Mouse (Mus musculus): ENCODE results near the gene Tlx3. TPM values are rescaled to one million over a fixed set of nuclear protein-coding genes. Genes with fewer than 3 reads are reported as not detected.

Tlx3 gene
- polyA plus RNA-seq, 1 experiment from 2014 or later = not detected

DNA sequence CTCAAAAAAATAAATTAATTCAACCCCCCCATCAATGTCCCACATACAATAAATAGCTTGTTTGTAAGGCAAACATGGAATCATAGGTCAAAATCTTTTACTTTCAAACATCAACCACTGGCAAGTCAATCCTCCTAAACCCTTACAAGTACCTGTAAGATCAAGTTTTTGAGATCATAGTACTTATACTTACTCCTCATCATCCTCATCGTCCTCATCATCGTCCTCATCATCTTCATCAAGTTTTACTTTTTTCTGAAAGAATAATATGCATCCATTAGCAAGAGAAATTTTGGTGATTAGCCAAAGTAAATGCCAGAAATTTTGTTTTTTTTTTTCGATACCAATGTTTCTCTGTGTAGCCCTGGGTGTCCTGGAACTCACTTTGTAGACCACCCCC is 43.6 kb downstream of the Tlx3 start:
- WGBS = 91% methylated on average over 3 of the region's 3 CpGs
- no peak overlapping the region for H3K9ac ChIP-seq (ENCODE audit: low read length)
- H3K9me3 ChIP-seq (ENCODE audit: control insufficient read depth, low read length) = no peaks in the 10 kb centered on the region
- H3K27ac ChIP-seq (replicated peaks) = no peak overlapping the region
- H3K4me3 ChIP-seq (ENCODE audit: low read depth, low read length) = no peak overlapping the region
- H3K27me3 ChIP-seq (ENCODE audit: control insufficient read depth, insufficient read depth, low read length) = no peaks in the 10 kb centered on the region
- TF ChIP-seq CTCF (IDR thresholded peaks at IDR 0.05; ENCODE audit: low read depth) (no peak), EP300 (optimal IDR thresholded peaks at IDR 0.05) (no peak)
- ATAC-seq (ENCODE audit: low FRiP score, low TSS enrichment) (no peak), DNase-seq (ENCODE audit: low spot score) (no peak)
- H3K4me1 ChIP-seq (replicated peaks; ENCODE audit: control insufficient read depth, insufficient read depth) = no peaks in the 10 kb centered on the region
- no peak overlapping the region for H3K4me2 ChIP-seq (replicated peaks; ENCODE audit: low read depth)
- peaks cover 7% of the 10 kb centered on the region; the same call in 1 of the 2 replicates for H3K36me3 ChIP-seq (ENCODE audit: control insufficient read depth, insufficient read depth, low read length)

DNA sequence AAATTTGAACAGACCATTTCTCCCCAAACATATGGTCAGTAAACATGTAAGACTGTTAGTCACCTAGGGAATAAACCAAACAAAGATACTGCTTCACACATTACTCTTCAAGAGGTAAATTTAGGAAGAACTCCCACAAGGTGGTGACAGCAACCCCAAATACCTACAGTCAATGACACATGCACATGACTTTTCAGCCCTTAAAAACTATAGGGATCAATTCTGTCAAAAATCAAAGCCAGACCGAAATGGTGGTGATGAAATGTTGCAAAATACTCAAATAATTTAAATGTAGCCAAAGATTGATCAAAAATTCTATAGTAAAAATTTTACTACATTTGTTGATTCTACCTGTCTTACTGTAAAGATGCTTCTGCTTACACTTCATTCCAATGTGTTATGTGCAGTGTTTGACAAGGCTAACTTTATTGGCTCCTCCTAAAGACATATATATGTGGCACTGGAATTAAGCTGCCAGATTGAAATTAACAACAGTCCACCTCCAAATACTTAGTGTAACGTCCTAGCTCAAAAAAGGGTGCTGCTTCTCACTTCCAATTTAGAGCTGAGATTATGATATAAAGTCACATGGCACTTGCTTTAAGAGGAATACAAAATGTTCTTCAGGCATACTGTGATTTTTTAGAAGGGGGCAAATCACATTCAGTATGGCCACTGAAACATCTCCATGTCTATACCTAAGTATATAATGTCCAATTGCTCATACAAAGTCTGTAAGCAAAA is 45.8 kb downstream of the Tlx3 start:
- no peak overlapping the region for H3K27ac ChIP-seq (replicated peaks)
- no peak overlapping the region for H3K4me3 ChIP-seq (ENCODE audit: low read depth, low read length)
- no peaks in the 10 kb centered on the region for H3K4me1 ChIP-seq (replicated peaks; ENCODE audit: control insufficient read depth, insufficient read depth)
- H3K9ac ChIP-seq (ENCODE audit: low read length) = no peak overlapping the region
- H3K36me3 ChIP-seq (ENCODE audit: control insufficient read depth, insufficient read depth, low read length) = peaks cover 7% of the 10 kb centered on the region; the same call in 1 of the 2 replicates
- no peaks in the 10 kb centered on the region for H3K27me3 ChIP-seq (ENCODE audit: control insufficient read depth, insufficient read depth, low read length)
- TF ChIP-seq CTCF (IDR thresholded peaks at IDR 0.05; ENCODE audit: low read depth) = no peak
- TF ChIP-seq EP300 (optimal IDR thresholded peaks at IDR 0.05) = no peak
- DNase-seq (ENCODE audit: low spot score) (no peak), ATAC-seq (ENCODE audit: low FRiP score, low TSS enrichment) (no peak)
- WGBS = 70% methylated on average over 2 of the region's 2 CpGs
- H3K9me3 ChIP-seq (ENCODE audit: control insufficient read depth, low read length) = no peaks in the 10 kb centered on the region
- no peak overlapping the region for H3K4me2 ChIP-seq (replicated peaks; ENCODE audit: low read depth)

DNA sequence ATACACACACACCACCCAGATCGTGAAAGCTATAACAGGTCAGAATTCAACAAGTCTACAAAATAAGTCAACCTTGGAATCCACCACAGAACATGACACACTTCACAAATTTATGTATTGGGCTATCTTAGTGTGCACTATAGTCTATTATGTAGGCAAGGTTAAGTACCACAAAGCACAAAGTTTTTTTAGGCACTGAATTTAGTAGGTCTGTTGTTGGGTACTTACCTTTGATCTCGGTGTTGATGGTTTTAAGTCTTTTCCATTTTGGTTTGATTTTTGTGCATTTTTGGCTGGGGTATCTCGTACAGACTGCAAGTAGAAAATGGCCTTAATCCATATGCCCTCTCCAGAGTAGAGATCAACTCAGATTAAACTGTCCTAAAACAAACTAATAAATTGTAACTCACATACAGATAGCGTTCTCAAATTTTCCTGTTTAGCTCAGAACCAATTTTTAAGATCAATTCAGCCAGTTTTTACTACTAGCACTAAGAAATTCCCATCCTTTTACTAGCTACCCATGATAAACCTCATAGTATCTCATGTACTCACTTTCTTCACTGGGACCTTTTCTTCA is 46.9 kb downstream of the Tlx3 start:
- DNase-seq (ENCODE audit: low spot score) (no peak), ATAC-seq (ENCODE audit: low FRiP score, low TSS enrichment) (no peak)
- H3K4me3 ChIP-seq (ENCODE audit: low read depth, low read length) = no peak overlapping the region
- H3K36me3 ChIP-seq (ENCODE audit: control insufficient read depth, insufficient read depth, low read length) = peaks cover 7% of the 10 kb centered on the region; the same call in 1 of the 2 replicates
- H3K9ac ChIP-seq (ENCODE audit: low read length) = no peak overlapping the region
- H3K4me2 ChIP-seq (replicated peaks; ENCODE audit: low read depth) = no peak overlapping the region
- 64% methylated on average over 4 of the region's 4 CpGs for WGBS
- H3K27me3 ChIP-seq (ENCODE audit: control insufficient read depth, insufficient read depth, low read length) = no peaks in the 10 kb centered on the region
- H3K9me3 ChIP-seq (ENCODE audit: control insufficient read depth, low read length) = no peaks in the 10 kb centered on the region
- no peak overlapping the region for H3K27ac ChIP-seq (replicated peaks)
- TF ChIP-seq CTCF (IDR thresholded peaks at IDR 0.05; ENCODE audit: low read depth) = no peak
- no peak for TF ChIP-seq EP300 (optimal IDR thresholded peaks at IDR 0.05)
- H3K4me1 ChIP-seq (replicated peaks; ENCODE audit: control insufficient read depth, insufficient read depth) = no peaks in the 10 kb centered on the region

DNA sequence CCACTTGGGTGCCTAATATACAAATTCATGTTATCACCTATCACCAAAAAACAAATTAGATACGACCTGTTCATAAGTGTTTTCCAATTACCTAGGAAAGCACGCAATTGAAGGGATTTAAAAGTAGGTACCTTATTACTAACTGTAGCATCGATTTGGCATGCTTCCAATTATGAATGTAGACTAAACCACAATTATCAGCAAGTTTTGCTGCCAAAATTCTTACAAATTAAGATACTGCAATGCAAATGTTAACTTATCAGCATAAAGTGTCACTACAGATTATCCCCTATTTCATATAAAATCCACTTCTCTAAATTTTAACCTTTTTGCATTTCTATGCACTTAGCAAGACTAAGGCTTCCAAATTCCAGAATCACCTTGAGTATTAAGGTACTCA is 48.9 kb downstream of the Tlx3 start:
- Histone ChIP-seq H3K36me3 (ENCODE audit: control insufficient read depth, insufficient read depth, low read length) (peaks cover 11% of the 10 kb centered on the region; the same call in 1 of the 2 replicates), H3K9me3 (ENCODE audit: control insufficient read depth, low read length) (no peaks in the 10 kb centered on the region), H3K9ac (ENCODE audit: low read length) (no peak overlapping the region), H3K4me2 (replicated peaks; ENCODE audit: low read depth) (no peak overlapping the region), H3K4me3 (ENCODE audit: low read depth, low read length) (no peak overlapping the region), H3K27me3 (ENCODE audit: control insufficient read depth, insufficient read depth, low read length) (no peaks in the 10 kb centered on the region), H3K27ac (replicated peaks) (no peak overlapping the region), H3K4me1 (replicated peaks; ENCODE audit: control insufficient read depth, insufficient read depth) (no peaks in the 10 kb centered on the region)
- WGBS = 80% methylated on average over 3 of the region's 3 CpGs
- no peak for DNase-seq (ENCODE audit: low spot score)
- TF ChIP-seq EP300 (optimal IDR thresholded peaks at IDR 0.05) = no peak
- no peak for TF ChIP-seq CTCF (IDR thresholded peaks at IDR 0.05; ENCODE audit: low read depth)
- ATAC-seq (ENCODE audit: low FRiP score, low TSS enrichment) = no peak

DNA sequence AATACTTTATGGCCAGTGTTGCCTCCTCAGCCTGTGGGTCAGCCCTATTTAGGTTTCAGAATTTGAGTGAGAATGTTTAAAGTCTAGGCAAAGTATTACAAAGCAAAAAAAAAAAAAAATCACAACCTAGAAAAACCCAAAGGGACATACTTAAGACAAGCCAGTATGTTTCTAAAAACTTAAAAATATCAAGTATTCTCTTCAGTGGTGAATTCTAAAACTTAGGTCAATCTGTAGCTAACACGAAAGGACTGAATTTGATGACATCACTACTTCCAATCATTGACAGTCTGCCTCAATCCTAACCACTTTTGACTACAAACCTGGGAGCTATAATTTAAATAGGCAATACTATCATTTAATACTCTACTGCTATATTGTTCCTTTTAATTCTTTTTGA is 50.4 kb downstream of the Tlx3 start:
- ATAC-seq (ENCODE audit: low FRiP score, low TSS enrichment) (no peak), DNase-seq (ENCODE audit: low spot score) (no peak)
- Histone ChIP-seq H3K4me1 (replicated peaks; ENCODE audit: control insufficient read depth, insufficient read depth) (no peaks in the 10 kb centered on the region), H3K27me3 (ENCODE audit: control insufficient read depth, insufficient read depth, low read length) (no peaks in the 10 kb centered on the region), H3K9me3 (ENCODE audit: control insufficient read depth, low read length) (no peaks in the 10 kb centered on the region), H3K4me3 (ENCODE audit: low read depth, low read length) (no peak overlapping the region), H3K36me3 (ENCODE audit: control insufficient read depth, insufficient read depth, low read length) (peaks cover 11% of the 10 kb centered on the region; the same call in 1 of the 2 replicates), H3K9ac (ENCODE audit: low read length) (no peak overlapping the region), H3K4me2 (replicated peaks; ENCODE audit: low read depth) (no peak overlapping the region), H3K27ac (replicated peaks) (no peak overlapping the region)
- TF ChIP-seq EP300 (optimal IDR thresholded peaks at IDR 0.05) (no peak), CTCF (IDR thresholded peaks at IDR 0.05; ENCODE audit: low read depth) (no peak)
- 83% methylated on average over 1 of the region's 1 CpGs for WGBS

DNA sequence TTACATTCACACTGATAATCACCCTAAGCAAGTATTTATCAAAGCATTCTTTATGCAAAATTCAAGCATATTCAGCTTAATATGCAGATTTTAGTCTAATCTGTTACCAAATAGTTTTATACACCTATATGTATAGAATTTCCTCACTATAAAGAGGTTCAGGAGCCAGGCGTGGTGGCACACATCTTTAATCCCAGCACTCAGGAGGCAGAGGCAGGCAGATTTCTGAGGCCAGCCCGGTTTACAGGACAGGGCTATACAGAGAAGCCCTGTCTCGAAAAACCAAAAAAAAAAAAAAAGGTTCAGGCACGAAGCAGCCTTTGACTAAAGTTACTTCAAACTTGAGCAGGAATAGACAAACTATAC is 51.6 kb downstream of the Tlx3 start:
- H3K4me1 ChIP-seq (replicated peaks; ENCODE audit: control insufficient read depth, insufficient read depth) = peaks cover 2% of the 10 kb centered on the region; the same call in 1 of the 2 replicates
- no peaks in the 10 kb centered on the region for H3K27me3 ChIP-seq (ENCODE audit: control insufficient read depth, insufficient read depth, low read length)
- H3K9me3 ChIP-seq (ENCODE audit: control insufficient read depth, low read length) = no peaks in the 10 kb centered on the region
- TF ChIP-seq EP300 (optimal IDR thresholded peaks at IDR 0.05) = no peak
- no peak overlapping the region for H3K9ac ChIP-seq (ENCODE audit: low read length)
- no peak overlapping the region for H3K4me3 ChIP-seq (ENCODE audit: low read depth, low read length)
- no peak for ATAC-seq (ENCODE audit: low FRiP score, low TSS enrichment)
- peaks cover 6% of the 10 kb centered on the region; the same call in 1 of the 2 replicates for H3K36me3 ChIP-seq (ENCODE audit: control insufficient read depth, insufficient read depth, low read length)
- DNase-seq (ENCODE audit: low spot score) = no peak
- H3K27ac ChIP-seq (replicated peaks) = no peak overlapping the region
- no peak overlapping the region for H3K4me2 ChIP-seq (replicated peaks; ENCODE audit: low read depth)
- WGBS = 78% methylated on average over 4 of the region's 4 CpGs
